Mouse (Mus musculus) testis, adult 2 months (tissue): ENCODE measurements around the gene Pigl.
"Not testable (repeated sequence)": the region's sequence is repeated elsewhere in the genome, so short reads cannot be mapped to it uniquely, and the experiment has no call there.

ENCODE experiments used
- CTCF ChIP-seq: fragments of 200-500 bp; IDR thresholded peaks from 2 replicates; pipeline ENCODE4 v1.5.1; 2012; ENCODE audit warnings: low read depth, mild to moderate bottlenecking, inconsistent platforms, low read length, moderate library complexity; ENCODE audit not compliant: control insufficient read depth, insufficient read depth, insufficient replicate concordance
- POLR2A ChIP-seq: fragments of 200-500 bp; IDR thresholded peaks from 2 replicates; pipeline ENCODE4 v1.6.1; 2012; ENCODE audit warnings: low read depth, mild to moderate bottlenecking, inconsistent platforms, low read length, moderate library complexity; ENCODE audit not compliant: control insufficient read depth

- TF ChIP-seq CTCF, POLR2A: not testable (repeated sequence)
Observed at GRCm38 (mm10) chr11:62508816-62509215, 50.6 kb downstream of the Pigl start.
